Mouse (Mus musculus) lung, postnatal 0 days (tissue): ENCODE data around the gene Mfn2.
A peak's percentile ranks its signal among the peaks of the same experiment; 100 is the strongest.

ENCODE experiments used
- CTCF ChIP-seq: IDR thresholded peaks from 2 replicates; pipeline ENCODE4 v1.5.1; 2016; ENCODE audit warnings: antibody characterized with exemption, mild to moderate bottlenecking
- EP300 ChIP-seq: IDR thresholded peaks from 2 replicates; pipeline ENCODE4 v1.6.1; 2016; ENCODE audit warnings: antibody characterized with exemption, mild to moderate bottlenecking, control low read depth

GRCm38 (mm10) chr4:147940576-147941044, 36.1 kb upstream of the Mfn2 start, which contains the start of gene 2510039O18Rik:
- no peak for TF ChIP-seq EP300
- TF ChIP-seq CTCF, result 0 out of 2 replicates have a peak, but pooled peaks have one; percentile 16
